17 mouse cellular contexts compared by ENCODE assay signal in genomic region chr15:27625890-27626255, GRCm38 (mm10). TPM values are rescaled to one million over a fixed set of nuclear protein-coding genes. Genes with fewer than 3 reads are reported as not detected.
DNase-seq lines count a peak whose midpoint lies in the region; ATAC-seq and TF ChIP-seq lines count a peak whose summit lies in the region.
"Had no signal": no experiment of that assay in that cellular context is flagged by ENCODE, and none has a peak within 500 bp of the region (broad histone marks: within the 10 kb centered on the region; RNA-seq: fewer than 3 reads in every experiment).

No protein-coding gene starts in this region.

- H3K4me1 ChIP-seq in heart, postnatal 0 days (ENCODE audit: control insufficient read depth, insufficient read depth): peaks cover 53% of the 10 kb centered on the region
- peaks cover 0 to 9% of the 10 kb centered on the region in 2 experiments; a peak in 1 of 4 replicates for H3K4me1 ChIP-seq in ES-E14 (ENCODE audit: control insufficient read depth in 2 of 2, insufficient read depth in 2 of 2, low read length in 2 of 2, poor library complexity in 1 of 2)
- peaks cover 18 to 29% of the 10 kb centered on the region in 2 experiments for H3K4me1 ChIP-seq in liver, embryonic 14.5 days (replicated peaks; ENCODE audit: control insufficient read depth in 2 of 2, insufficient read depth in 2 of 2, low read length in 1 of 2)

- H3K4me3 ChIP-seq in heart, postnatal 0 days (ENCODE audit: low read depth, low read length): no peak overlapping the region
- no peak overlapping the region for H3K4me3 ChIP-seq in ES-E14 (ENCODE audit: insufficient read depth in 1 of 2, low read depth in 1 of 2, low read length in 2 of 2, poor library complexity in 1 of 2, severe bottlenecking in 1 of 2)
- no peak overlapping the region for H3K4me3 ChIP-seq in liver, embryonic 14.5 days (ENCODE audit: insufficient read depth in 1 of 2, low read depth in 2 of 2, low read length in 2 of 2)
- H3K4me3 ChIP-seq: limb, embryonic 10.5 days; midbrain, embryonic 10.5 days; neural tube, embryonic 15.5 days had no signal

- WGBS in heart, postnatal 0 days: 57% methylated on average over 10 of the region's 10 CpGs
- 49% methylated on average over 10 of the region's 10 CpGs for WGBS in liver, embryonic 14.5 days (ENCODE audit: insufficient replicate concordance)

- no peaks in the 10 kb centered on the region for H3K9me3 ChIP-seq in heart, postnatal 0 days (replicated peaks; ENCODE audit: control insufficient read depth, low read length)
- H3K9me3 ChIP-seq in ES-E14 (ENCODE audit: control insufficient read depth, insufficient read depth, low read depth, low read length): no peaks in the 10 kb centered on the region
- H3K9me3 ChIP-seq in liver, embryonic 14.5 days (ENCODE audit: control insufficient read depth, low read length): no peaks in the 10 kb centered on the region
- H3K9me3 ChIP-seq: limb, embryonic 10.5 days; midbrain, embryonic 10.5 days; neural tube, embryonic 15.5 days had no signal

- peaks cover 30% of the 10 kb centered on the region for H3K36me3 ChIP-seq in heart, postnatal 0 days (replicated peaks; ENCODE audit: control insufficient read depth, insufficient read depth, low read length)
- peaks cover 9% of the 10 kb centered on the region; the same call in 1 of the 2 replicates for H3K36me3 ChIP-seq in ES-E14 (ENCODE audit: control insufficient read depth, insufficient read depth, low read length, poor library complexity, severe bottlenecking)
- peaks cover 6% of the 10 kb centered on the region for H3K36me3 ChIP-seq in liver, embryonic 14.5 days (replicated peaks; ENCODE audit: control insufficient read depth, insufficient read depth, low read depth)

- H3K9ac ChIP-seq in heart, postnatal 0 days (replicated peaks; ENCODE audit: low read depth, low read length): 0 out of 2 replicates have a peak overlapping the region, but pooled peaks have one; percentile 12
- peak overlapping the region; percentile 14; the same call in 1 of the 2 replicates for H3K9ac ChIP-seq in ES-E14 (ENCODE audit: insufficient read depth, low read depth, low read length, poor library complexity, severe bottlenecking)
- peak overlapping the region; percentile 15; the same call in 1 of the 2 replicates for H3K9ac ChIP-seq in liver, embryonic 14.5 days (replicated peaks)
- H3K9ac ChIP-seq: neural tube, embryonic 15.5 days had no signal

- TF ChIP-seq EP300 in heart, postnatal 0 days (IDR thresholded peaks at IDR 0.05; ENCODE audit: low read depth): no peak
- TF ChIP-seq EP300 in liver, embryonic 14.5 days (IDR thresholded peaks at IDR 0.05; ENCODE audit: low read depth): no peak

- H3K4me2 ChIP-seq in heart, postnatal 0 days (ENCODE audit: low read depth, low read length): no peak overlapping the region
- peak overlapping the region; percentile 13; the same call in 1 of the 2 replicates for H3K4me2 ChIP-seq in liver, embryonic 14.5 days (ENCODE audit: low read depth)
- H3K4me2 ChIP-seq: neural tube, embryonic 15.5 days had no signal

- no peaks in the 10 kb centered on the region for H3K27me3 ChIP-seq in heart, postnatal 0 days (ENCODE audit: control insufficient read depth, insufficient read depth, low read length)
- no peaks in the 10 kb centered on the region for H3K27me3 ChIP-seq in liver, embryonic 14.5 days (ENCODE audit: control insufficient read depth, insufficient read depth, low read length)
- H3K27me3 ChIP-seq: neural tube, embryonic 15.5 days; Patski had no signal

- no peak for DNase-seq in cerebellum, adult 18-20 months
- DNase-seq in heart, postnatal 0 days (ENCODE audit: low spot score): no peak
- no peak for DNase-seq in heart, postnatal 4 days
- DNase-seq in ES-E14 (ENCODE audit: low read depth, low spot score): no peak
- no peak for DNase-seq in liver, embryonic 14.5 days (ENCODE audit: low read depth in 3 of 3, low spot score in 3 of 3)
- no peak for DNase-seq in layer of hippocampus, adult 18-20 months (ENCODE audit: low spot score in 2 of 2)
- no peak for DNase-seq in adrenal gland, postnatal 25 days
- DNase-seq: embryo, embryonic 11 days; kidney, adult 11 months; layer of hippocampus, postnatal 36 days had no signal

- in situ Hi-C loops in ES-E14 (cut with MboI; ENCODE audit: low sequenced_read_pairs in 2 of 2, unreplicated experiment in 2 of 2): no loop called here

- TF ChIP-seq CTCF in heart, postnatal 0 days (IDR thresholded peaks at IDR 0.05; ENCODE audit: low read depth): no peak
- TF ChIP-seq CTCF in liver, embryonic 14.5 days (IDR thresholded peaks at IDR 0.05; ENCODE audit: low read depth): no peak

- ATAC-seq in cerebellum, adult (ENCODE audit: insufficient number of reproducible peaks, low FRiP score, low TSS enrichment): peak; percentile 2; the same call in 1 of the 2 replicates
- ATAC-seq in heart, postnatal 0 days (ENCODE audit: insufficient read depth, low read depth): no peak
- ATAC-seq in liver, embryonic 14.5 days (ENCODE audit: insufficient read depth): no peak
- ATAC-seq: forebrain, embryonic 16.5 days; hindbrain, embryonic 16.5 days; Patski had no signal

- peak overlapping the region; percentile 54 for H3K27ac ChIP-seq in heart, postnatal 0 days (ENCODE audit: low read depth)
- H3K27ac ChIP-seq in ES-E14 (ENCODE audit: insufficient read depth, low read depth, low read length, poor library complexity, severe bottlenecking): no peak overlapping the region
- no peak overlapping the region for H3K27ac ChIP-seq in liver, embryonic 14.5 days
- H3K27ac ChIP-seq: limb, embryonic 10.5 days; midbrain, embryonic 10.5 days; neural tube, embryonic 15.5 days had no signal

TF ChIP-seq in ES-E14, 5 proteins besides CTCF, POLR2A, EP300 and RAD21:
- TF ChIP-seq CHD2 (IDR thresholded peaks at IDR 0.05; ENCODE audit: low read depth, low read length): no peak

RNA-seq across cellular contexts. Expression of gene Otulin, which starts 4.6 kb away (rescaled TPM):
- total RNA-seq in heart, postnatal 0 days (2014; rRNA removed; ENCODE audit: low replicate concordance): 32.3 and 36.1 TPM in 2 replicates
- 24.3 and 26.3 TPM in 2 replicates for polyA plus RNA-seq in heart, postnatal 0 days (2015; fragmentation: Nextera tagmentation; extraction: Ambion mirVana)
- total RNA-seq in heart, postnatal 4 days (2021): 10 to 100 TPM; 41.6 to 43.1 TPM
- total RNA-seq in ES-E14 (2012; rRNA removed): 24.4 and 28.0 TPM in 2 replicates
- 11.4 and 14.6 TPM in 2 replicates for polyA plus RNA-seq in liver, embryonic 14.5 days (2012; rRNA removed)
- polyA plus RNA-seq in liver, embryonic 14.5 days (2014; fragmentation: Nextera tagmentation; extraction: Ambion mirVana): 24.1 and 24.2 TPM in 2 replicates
- total RNA-seq in layer of hippocampus, adult 18-20 months (2021): 10 to 100 TPM; 20.7 to 21.4 TPM
- 36.3 and 42.4 TPM in 2 replicates for total RNA-seq in adrenal gland, postnatal 25 days (2021)

RNA-seq across cellular contexts. Expression of gene Otulinl, which starts 55.5 kb away (rescaled TPM):
- total RNA-seq in heart, postnatal 0 days (2014; rRNA removed; ENCODE audit: low replicate concordance): 0.39 and 15.3 TPM in 2 replicates
- 2.3 and 3.2 TPM in 2 replicates for polyA plus RNA-seq in heart, postnatal 0 days (2015; fragmentation: Nextera tagmentation; extraction: Ambion mirVana)
- total RNA-seq in heart, postnatal 4 days (2021): 1 to 10 TPM; 1.3 to 2.4 TPM
- total RNA-seq in ES-E14 (2012; rRNA removed): 1.7 and 2.6 TPM in 2 replicates
- polyA plus RNA-seq in liver, embryonic 14.5 days (2012; rRNA removed): 2.4 and 3.3 TPM in 2 replicates
- 6.8 and 8.7 TPM in 2 replicates for polyA plus RNA-seq in liver, embryonic 14.5 days (2014; fragmentation: Nextera tagmentation; extraction: Ambion mirVana)
- 10 to 100 TPM; 27.8 to 29.1 TPM for total RNA-seq in layer of hippocampus, adult 18-20 months (2021)
- 3.6 and 4.3 TPM in 2 replicates for total RNA-seq in adrenal gland, postnatal 25 days (2021)
